Mouse (Mus musculus) thymus, adult 2 months (tissue): ENCODE measurements around the gene Gm4969. TPM values are rescaled to one million over a fixed set of nuclear protein-coding genes. Genes with fewer than 3 reads are reported as not detected.
A peak's percentile ranks its signal among the peaks of the same experiment; 100 is the strongest.
"Not testable (repeated sequence)": the region's sequence is repeated elsewhere in the genome, so short reads cannot be mapped to it uniquely, and the experiment has no call there.

ENCODE experiments used
- DNase-seq: peaks from one replicate; pipeline ENCODE4 v3.0.0; 2021
- H3K27ac ChIP-seq: fragments of 200-500 bp; 2 replicates; pipeline ENCODE4 v1.5.1; 2012; ENCODE audit warnings: low read length, control low read depth; ENCODE audit not compliant: control insufficient read depth, insufficient read depth
- H3K27me3 ChIP-seq: fragments of 200-500 bp; 2 replicates; pipeline ENCODE4 v1.6.1; 2012; ENCODE audit warnings: mild to moderate bottlenecking, low read length, moderate library complexity, mixed read lengths; ENCODE audit not compliant: control insufficient read depth, insufficient read depth
- H3K36me3 ChIP-seq: fragments of 200-500 bp; 2 replicates; pipeline ENCODE4 v1.6.1; 2012; ENCODE audit warnings: mild to moderate bottlenecking, low read length, moderate library complexity; ENCODE audit not compliant: control insufficient read depth, insufficient read depth
- H3K4me1 ChIP-seq: fragments of 200-500 bp; replicated peaks from 2 replicates; pipeline ENCODE4 v1.6.1; 2012; ENCODE audit warnings: low read length; ENCODE audit not compliant: control insufficient read depth, insufficient read depth
- H3K4me3 ChIP-seq: fragments of 200-500 bp; 2 replicates; pipeline ENCODE4 v1.5.1; 2012; ENCODE audit warnings: mild to moderate bottlenecking, low read length, control low read depth, moderate library complexity; ENCODE audit not compliant: control insufficient read depth, insufficient read depth
- CTCF ChIP-seq: fragments of 200-500 bp; IDR thresholded peaks from 2 replicates; pipeline ENCODE4 v1.5.1; 2012; ENCODE audit warnings: mild to moderate bottlenecking, control low read depth, low read length, moderate library complexity, borderline replicate concordance; ENCODE audit not compliant: control insufficient read depth, poor library complexity, insufficient read depth; ENCODE audit errors: extremely low read depth
- POLR2A ChIP-seq: fragments of 200-500 bp; IDR thresholded peaks from 2 replicates; pipeline ENCODE4 v1.6.1; 2012; ENCODE audit warnings: mild to moderate bottlenecking, low read length, control low read depth, moderate library complexity; ENCODE audit not compliant: control insufficient read depth, poor library complexity, insufficient read depth; ENCODE audit errors: extremely low read depth
- WGBS: fragments of 180-500 bp; shearing (Covaris S2); methylation state at CpG from one replicate; pipeline ENCODE4 v1.1.7; 2018; 5-methylcytosine and 5-hydroxymethylcytosine counted together
- polyA plus RNA-seq: library from polyadenylated mRNA; depleted of rRNA; stranded (reverse); fragments of >200 nt; gene quantifications from 2 replicates; pipeline ENCODE4 v1.2.3, GENCODE M21; 2012

Gm4969 gene
- polyA plus RNA-seq, 1 experiment: 0.24 TPM

DNA sequence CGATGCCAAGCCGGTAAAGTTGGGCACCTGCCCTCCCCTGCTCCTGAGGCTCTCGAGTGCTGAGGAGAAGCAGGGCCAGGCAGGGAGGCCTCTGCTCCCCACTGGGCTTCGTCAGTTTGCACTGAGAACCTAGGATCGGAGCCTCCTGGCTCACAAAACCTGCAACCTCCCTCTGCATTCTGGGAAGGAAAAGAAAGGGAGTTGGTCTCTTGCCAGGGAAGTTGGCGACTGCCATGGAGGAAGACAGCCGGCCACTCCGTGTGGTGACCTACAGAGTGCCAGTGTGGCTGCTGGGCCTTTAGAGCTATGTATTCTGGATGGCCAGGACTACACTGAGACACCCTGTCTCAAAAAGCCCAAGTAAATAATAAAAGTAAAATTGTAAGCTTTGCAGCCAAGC is 36.6 kb upstream of the Gm4969 start:
- Histone ChIP-seq H3K27ac (no peak overlapping the region), H3K4me3 (no peak overlapping the region), H3K36me3 (no peaks in the 10 kb centered on the region; the same call in 1 of the 2 replicates), H3K27me3 (no peaks in the 10 kb centered on the region; the same call in 1 of the 2 replicates), H3K4me1 (peaks cover 16% of the 10 kb centered on the region)
- TF ChIP-seq CTCF (no peak), POLR2A (no peak)
- 97% methylated on average over 8 of the region's 8 CpGs for WGBS
- DNase-seq: no peak

DNA sequence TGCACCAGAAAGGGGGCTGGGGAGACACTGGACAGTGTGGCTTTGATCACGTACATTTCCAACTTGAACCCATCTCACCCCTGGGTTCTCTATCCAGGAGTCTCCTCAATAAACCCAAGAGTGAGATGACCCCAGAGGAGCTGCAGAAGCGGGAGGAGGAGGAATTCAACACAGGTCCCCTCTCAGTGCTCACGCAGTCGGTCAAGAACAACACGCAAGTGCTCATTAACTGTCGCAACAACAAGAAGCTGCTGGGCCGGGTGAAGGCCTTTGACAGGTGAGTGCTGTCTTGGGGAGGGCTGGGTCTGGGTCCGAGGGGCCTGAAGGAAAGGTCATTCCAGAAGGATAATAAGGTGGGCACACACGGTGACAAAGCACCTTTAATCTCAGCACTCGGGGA is 33.0 kb upstream of the Gm4969 start:
- H3K36me3 ChIP-seq, H3K4me1 ChIP-seq, H3K4me3 ChIP-seq, H3K27me3 ChIP-seq, DNase-seq, H3K27ac ChIP-seq: not testable (repeated sequence)
- WGBS: 95% methylated on average over 10 of the region's 10 CpGs

DNA sequence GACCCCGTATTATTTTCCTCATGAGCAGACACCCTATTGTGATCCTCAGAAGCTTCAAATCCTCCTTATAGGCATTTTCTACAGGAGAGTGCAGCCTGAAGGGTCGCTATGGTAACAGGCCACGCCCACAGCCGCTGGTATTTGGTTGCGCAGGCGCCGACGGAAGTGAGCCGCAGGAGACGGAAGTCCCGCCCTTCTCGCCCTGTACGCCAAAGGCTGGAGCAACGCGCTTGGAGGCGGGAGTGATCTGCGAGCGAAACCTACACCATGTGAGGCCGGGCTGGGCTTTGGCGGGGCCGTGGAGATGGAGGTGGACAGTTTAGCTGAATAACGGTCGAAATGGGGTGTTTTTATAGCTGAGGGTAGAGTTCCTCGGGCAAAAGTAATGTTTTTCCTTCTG is 31.5 kb upstream of the Gm4969 start, which contains the start of gene Snrpd2:
Gene Snrpd2 (plus strand): TSS at position 97 of the 400 bp plus-strand sequence.
- 0% methylated on average over 24 of the region's 24 CpGs for WGBS
- TF ChIP-seq CTCF (no peak), POLR2A (peak; percentile 54; the same call in 1 of the 2 replicates)
- Histone ChIP-seq H3K36me3 (no peaks in the 10 kb centered on the region; the same call in 1 of the 2 replicates), H3K4me3 (peak within 1 kb of the TSS; percentile 80), H3K27ac (peak within 1 kb of the TSS; percentile 27; the same call in 1 of the 2 replicates), H3K27me3 (no peaks in the 10 kb centered on the region), H3K4me1 (peaks cover 8% of the 10 kb centered on the region)
- peak; percentile 94 for DNase-seq

- Histone ChIP-seq H3K27me3 (no peaks in the 10 kb centered on the region), H3K27ac (peak within 1 kb of the TSS; percentile 27; the same call in 1 of the 2 replicates), H3K4me3 (peak within 1 kb of the TSS; percentile 80), H3K36me3 (no peaks in the 10 kb centered on the region; the same call in 1 of the 2 replicates), H3K4me1 (peaks cover 8% of the 10 kb centered on the region)
- TF ChIP-seq POLR2A (peak; percentile 54; the same call in 1 of the 2 replicates), CTCF (peak; percentile 55; the same call in 1 of the 2 replicates)
- DNase-seq: peak; percentile 99
- WGBS: under 1% methylated on average over 43 of the region's 43 CpGs
Observed at GRCm38 (mm10) chr7:19148875-19149541, 30.8 kb upstream of the Gm4969 start, which contains the start of gene Qpctl. Gene Qpctl (minus strand): TSS chr7:19149291.

- no peak for DNase-seq
- TF ChIP-seq CTCF: no peak
- no peak for TF ChIP-seq POLR2A
- 11% methylated on average over 20 of the region's 20 CpGs for WGBS
- H3K4me3 ChIP-seq: peak overlapping the region; percentile 80
- H3K4me1 ChIP-seq: peaks cover 8% of the 10 kb centered on the region
- H3K27me3 ChIP-seq: no peaks in the 10 kb centered on the region
- H3K36me3 ChIP-seq: no peaks in the 10 kb centered on the region; the same call in 1 of the 2 replicates
- peak overlapping the region; percentile 27; the same call in 1 of the 2 replicates for H3K27ac ChIP-seq
Observed at GRCm38 (mm10) chr7:19148180-19148874, 30.2 kb upstream of the Gm4969 start.

- no peaks in the 10 kb centered on the region for H3K27me3 ChIP-seq
- H3K4me1 ChIP-seq: peaks cover 8% of the 10 kb centered on the region
- H3K36me3 ChIP-seq: no peaks in the 10 kb centered on the region
- no peak overlapping the region for H3K27ac ChIP-seq
- TF ChIP-seq CTCF: no peak
- TF ChIP-seq POLR2A: no peak
- no peak for DNase-seq
- no peak overlapping the region for H3K4me3 ChIP-seq
- 65% methylated on average over 6 of the region's 6 CpGs for WGBS
Observed at GRCm38 (mm10) chr7:19147497-19148045, 29.4 kb upstream of the Gm4969 start.
